Mouse (Mus musculus) limb, embryonic 15.5 days (tissue): ENCODE results near the gene Scn1b. TPM values are rescaled to one million over a fixed set of nuclear protein-coding genes. Genes with fewer than 3 reads are reported as not detected.

Source experiments
- polyA plus RNA-seq: library from polyadenylated mRNA; unstranded; fragments of >200 nt; fragmentation: Nextera tagmentation; extraction: Ambion mirVana; gene quantifications from 2 replicates; pipeline ENCODE4 v1.2.1, GENCODE M21; 2015

Scn1b gene
- polyA plus RNA-seq, 1 experiment from 2014 or later = 5.7 TPM

Other genes with a start within 250 kb of the Scn1b start
- gene Cd22, start 246.7 kb downstream of the Scn1b start, polyA plus RNA-seq = 0.04 and 0.11 TPM in 2 replicates
- 1.3 and 1.4 TPM in 2 replicates for gene Mag, start 212.1 kb downstream of the Scn1b start, polyA plus RNA-seq
- gene Hamp2, start 202.3 kb downstream of the Scn1b start, polyA plus RNA-seq = not detected in 2 replicates
- not detected in 2 replicates for gene Hamp, start 183.0 kb downstream of the Scn1b start, polyA plus RNA-seq
- 22.3 and 23.4 TPM in 2 replicates for gene Usf2, start 170.2 kb downstream of the Scn1b start, polyA plus RNA-seq
- gene Lsr, start 153.5 kb downstream of the Scn1b start, polyA plus RNA-seq = 37.1 and 39.5 TPM in 2 replicates
- gene Fam187b, start 153.2 kb downstream of the Scn1b start, polyA plus RNA-seq = 2.4 and 2.7 TPM in 2 replicates
- gene Fxyd5, start 84.5 kb downstream of the Scn1b start, polyA plus RNA-seq = 42.3 and 52.6 TPM in 2 replicates
- gene Fxyd7, start 75.5 kb downstream of the Scn1b start, polyA plus RNA-seq = 13.1 and 19.0 TPM in 2 replicates
- 107 and 155 TPM in 2 replicates for gene Fxyd1, start 69.8 kb downstream of the Scn1b start, polyA plus RNA-seq
- gene Lgi4, start 67.7 kb downstream of the Scn1b start, polyA plus RNA-seq = 0.58 and 0.88 TPM in 2 replicates
- 76.1 and 91.8 TPM in 2 replicates for gene Fxyd3, start 50.3 kb downstream of the Scn1b start, polyA plus RNA-seq
- 2.4 and 3.4 TPM in 2 replicates for gene Hpn, start 11.7 kb downstream of the Scn1b start, polyA plus RNA-seq
- 68.2 and 70.9 TPM in 2 replicates for gene Gramd1a, start 28.9 kb upstream of the Scn1b start, polyA plus RNA-seq
- gene Scgb2b2, start 163.5 kb upstream of the Scn1b start, polyA plus RNA-seq = not detected in 2 replicates
- gene Scgb1b2, start 164.8 kb upstream of the Scn1b start, polyA plus RNA-seq = not detected in 2 replicates
- not detected in 2 replicates for gene Scgb2b3, start 235.1 kb upstream of the Scn1b start, polyA plus RNA-seq
- not detected in 2 replicates for gene Scgb1b3, start 248.6 kb upstream of the Scn1b start, polyA plus RNA-seq